Comparison of ENCODE assay signal across 8 mouse cellular contexts in the genomic region with DNA sequence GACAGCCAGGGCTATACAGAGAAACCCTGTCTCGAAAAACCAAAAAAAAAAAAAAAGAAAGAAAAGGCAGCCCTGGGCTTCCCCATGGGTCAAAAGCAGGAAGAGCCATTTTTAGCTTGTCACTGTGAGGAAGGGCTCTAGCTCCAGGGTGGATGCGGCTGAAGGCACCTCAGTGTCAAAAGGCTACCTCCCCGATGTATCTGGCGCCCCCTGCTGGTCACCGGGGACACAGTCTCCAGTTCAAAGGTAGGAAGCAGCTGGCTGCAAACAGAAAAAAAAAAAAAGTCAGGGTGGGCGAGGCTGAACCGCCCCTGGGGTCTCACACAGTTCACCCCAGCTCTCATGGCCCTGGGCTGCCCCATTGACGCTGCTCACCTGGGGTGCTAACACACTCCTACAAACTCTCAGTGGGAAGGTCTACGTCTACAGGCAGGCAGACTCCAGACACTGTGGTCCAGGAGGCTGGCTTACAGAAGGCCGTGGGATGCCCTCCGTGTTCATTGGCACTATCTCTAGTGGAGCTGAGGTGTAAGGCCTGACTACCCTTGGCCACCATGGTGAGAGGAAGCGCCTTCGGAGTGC. TPM values are rescaled to one million over a fixed set of nuclear protein-coding genes. Genes with fewer than 3 reads are reported as not detected.
DNase-seq lines count a peak whose midpoint lies in the region; ATAC-seq and TF ChIP-seq lines count a peak whose summit lies in the region.

No protein-coding gene starts in this region.

- no peaks in the 10 kb centered on the region for H3K27me3 ChIP-seq in embryonic facial prominence, embryonic 14.5 days (replicated peaks; ENCODE audit: control insufficient read depth, insufficient read depth, low read length)
- H3K27me3 ChIP-seq in heart, embryonic 13.5 days (replicated peaks) = no peaks in the 10 kb centered on the region
- no peaks in the 10 kb centered on the region for H3K27me3 ChIP-seq in thymus, adult 2 months (ENCODE audit: control insufficient read depth, insufficient read depth, low read length)

- DNase-seq in CD4-positive, CD25-positive, alpha-beta regulatory T cell, adult 2 months (ENCODE audit: low read depth, low spot score) = peak; percentile 89
- peak; percentile 95 for DNase-seq in adrenal gland, postnatal 25 days
- DNase-seq in embryonic facial prominence, embryonic 14.5 days (ENCODE audit: low spot score) = peak; percentile 83
- peak; percentile 84 to 85 for DNase-seq in kidney, postnatal 25 days
- peak; percentile 74 to 83 for DNase-seq in lung, adult 18-20 months
- DNase-seq in ovary, postnatal 10 days (ENCODE audit: low spot score) = peak; percentile 76
- DNase-seq in thymus, adult 2 months = peak; percentile 88

- H3K27ac ChIP-seq in embryonic facial prominence, embryonic 14.5 days (replicated peaks; ENCODE audit: low read depth, low read length) = no peak overlapping the region
- H3K27ac ChIP-seq in heart, embryonic 13.5 days (replicated peaks) = no peak overlapping the region
- H3K27ac ChIP-seq in thymus, adult 2 months (ENCODE audit: control insufficient read depth, insufficient read depth, low read length) = no peak overlapping the region

- peak; percentile 96 for TF ChIP-seq CTCF in thymus, adult 2 months (IDR thresholded peaks at IDR 0.05; ENCODE audit: borderline replicate concordance, control insufficient read depth, extremely low read depth, insufficient read depth, low read length, poor library complexity)

- H3K9me3 ChIP-seq in embryonic facial prominence, embryonic 14.5 days (ENCODE audit: control insufficient read depth, low read length) = no peaks in the 10 kb centered on the region
- H3K9me3 ChIP-seq in heart, embryonic 13.5 days = no peaks in the 10 kb centered on the region

- peak; percentile 59; the same call in 1 of the 2 replicates for ATAC-seq in embryonic facial prominence, embryonic 14.5 days (ENCODE audit: low read depth)
- ATAC-seq in heart, embryonic 13.5 days (ENCODE audit: extremely low read depth, insufficient number of reproducible peaks, low FRiP score, low TSS enrichment) = peak; percentile 37; the same call in 1 of the 2 replicates

- no peaks in the 10 kb centered on the region for H3K36me3 ChIP-seq in embryonic facial prominence, embryonic 14.5 days (ENCODE audit: control insufficient read depth, insufficient read depth, low read length)
- no peaks in the 10 kb centered on the region for H3K36me3 ChIP-seq in heart, embryonic 13.5 days
- H3K36me3 ChIP-seq in thymus, adult 2 months (ENCODE audit: control insufficient read depth, insufficient read depth, low read length) = no peaks in the 10 kb centered on the region

- no peak overlapping the region for H3K4me2 ChIP-seq in embryonic facial prominence, embryonic 14.5 days (ENCODE audit: low read depth, low read length)
- no peak overlapping the region for H3K4me2 ChIP-seq in heart, embryonic 13.5 days

- no peak for TF ChIP-seq POLR2A in thymus, adult 2 months (IDR thresholded peaks at IDR 0.05; ENCODE audit: control insufficient read depth, extremely low read depth, insufficient read depth, low read length, poor library complexity)

- no peak overlapping the region for H3K9ac ChIP-seq in embryonic facial prominence, embryonic 14.5 days (ENCODE audit: low read depth, low read length)
- no peak overlapping the region for H3K9ac ChIP-seq in heart, embryonic 13.5 days

- H3K4me3 ChIP-seq in embryonic facial prominence, embryonic 14.5 days (ENCODE audit: low read depth, low read length) = no peak overlapping the region
- no peak overlapping the region for H3K4me3 ChIP-seq in heart, embryonic 13.5 days
- no peak overlapping the region for H3K4me3 ChIP-seq in thymus, adult 2 months (ENCODE audit: control insufficient read depth, insufficient read depth, low read length)

- 34% methylated on average over 11 of the region's 13 CpGs for WGBS in embryonic facial prominence, embryonic 14.5 days
- WGBS in heart, embryonic 13.5 days = 28% methylated on average over 13 of the region's 13 CpGs
- 35% methylated on average over 13 of the region's 13 CpGs for WGBS in thymus, adult 2 months

- H3K4me1 ChIP-seq in embryonic facial prominence, embryonic 14.5 days (ENCODE audit: control insufficient read depth, insufficient read depth, low read length) = no peaks in the 10 kb centered on the region
- peaks cover 7% of the 10 kb centered on the region; the same call in 1 of the 2 replicates for H3K4me1 ChIP-seq in heart, embryonic 13.5 days
- no peaks in the 10 kb centered on the region for H3K4me1 ChIP-seq in thymus, adult 2 months (replicated peaks; ENCODE audit: control insufficient read depth, insufficient read depth, low read length)

RNA-seq across cellular contexts. Expression of a gene that starts 8.6 kb away (rescaled TPM):
- total RNA-seq in adrenal gland, postnatal 25 days (2021) = 10.0 and 16.6 TPM in 2 replicates
- polyA plus RNA-seq in embryonic facial prominence, embryonic 14.5 days (2014; fragmentation: Nextera tagmentation; extraction: Ambion mirVana) = 13.4 and 14.8 TPM in 2 replicates
- polyA plus RNA-seq in heart, embryonic 13.5 days (2015; fragmentation: Nextera tagmentation; extraction: Ambion mirVana) = 15.3 and 18.2 TPM in 2 replicates
- 22.2 and 26.0 TPM in 2 replicates for polyA plus RNA-seq in thymus, adult 2 months (2012; rRNA removed)

RNA-seq across cellular contexts. Expression of a gene that starts 25.9 kb away (rescaled TPM):
- 82.0 and 87.5 TPM in 2 replicates for total RNA-seq in adrenal gland, postnatal 25 days (2021)
- polyA plus RNA-seq in embryonic facial prominence, embryonic 14.5 days (2014; fragmentation: Nextera tagmentation; extraction: Ambion mirVana) = 31.1 and 31.6 TPM in 2 replicates
- polyA plus RNA-seq in heart, embryonic 13.5 days (2015; fragmentation: Nextera tagmentation; extraction: Ambion mirVana) = 9.8 and 10.7 TPM in 2 replicates
- 211 and 279 TPM in 2 replicates for polyA plus RNA-seq in thymus, adult 2 months (2012; rRNA removed)
